Mouse (Mus musculus): Measurements from ENCODE around the gene Gm128. TPM values are rescaled to one million over a fixed set of nuclear protein-coding genes. Genes with fewer than 3 reads are reported as not detected.

Gm128 gene
- polyA plus RNA-seq, 1 experiment from 2014 or later: 0.13 TPM

- Histone ChIP-seq H3K4me3 (replicated peaks) (peak overlapping the region; percentile 56), H3K4me2 (peak overlapping the region; percentile 76), H3K27ac (replicated peaks) (peak overlapping the region; percentile 86), H3K27me3 (replicated peaks) (no peaks in the 10 kb centered on the region), H3K9me3 (replicated peaks) (no peaks in the 10 kb centered on the region), H3K36me3 (0 out of 2 replicates have a peak, but pooled peaks cover under 1% of the 10 kb centered on the region), H3K4me1 (peaks cover 36% of the 10 kb centered on the region), H3K9ac (replicated peaks) (peak overlapping the region; percentile 60)
- peak; percentile 13; the same call in 1 of the 2 replicates for ATAC-seq (ENCODE audit: low FRiP score)
- 0% methylated on average over 11 of the region's 11 CpGs for WGBS
These were observed 41.0 kb upstream of the Gm128 start for GRCm38 (mm10) chr3:95282381-95282864.

GRCm38 (mm10) chr3:95281216-95282126 is 40.1 kb upstream of the Gm128 start, which contains the start of the genes Mindy1 and Prune1:
TSS of gene Mindy1 (plus strand) at chr3:95281345.
TSS of gene Prune1 (minus strand) at chr3:95282076.
- Histone ChIP-seq H3K9ac (replicated peaks) (peak within 1 kb of the TSS; percentile 75), H3K27me3 (replicated peaks) (no peaks in the 10 kb centered on the region), H3K4me2 (peak within 1 kb of the TSS; percentile 76), H3K4me3 (replicated peaks) (peak within 1 kb of the TSS; percentile 59), H3K27ac (replicated peaks) (peak within 1 kb of the TSS; percentile 86), H3K36me3 (no peaks in the 10 kb centered on the region), H3K9me3 (replicated peaks) (no peaks in the 10 kb centered on the region), H3K4me1 (peaks cover 36% of the 10 kb centered on the region)
- peak; percentile 90 for ATAC-seq (ENCODE audit: low FRiP score)
- under 1% methylated on average over 53 of the region's 53 CpGs for WGBS

GRCm38 (mm10) chr3:95280747-95281146 is 39.3 kb upstream of the Gm128 start:
- no peak for ATAC-seq (ENCODE audit: low FRiP score)
- peak overlapping the region; percentile 75 for H3K9ac ChIP-seq (replicated peaks)
- H3K27me3 ChIP-seq (replicated peaks): no peaks in the 10 kb centered on the region
- H3K27ac ChIP-seq (replicated peaks): peak overlapping the region; percentile 86
- peak overlapping the region; percentile 76 for H3K4me2 ChIP-seq
- no peaks in the 10 kb centered on the region for H3K9me3 ChIP-seq (replicated peaks)
- H3K4me3 ChIP-seq (replicated peaks): peak overlapping the region; percentile 59
- 19% methylated on average over 8 of the region's 8 CpGs for WGBS
- H3K4me1 ChIP-seq: peaks cover 36% of the 10 kb centered on the region
- H3K36me3 ChIP-seq: no peaks in the 10 kb centered on the region

- no peaks in the 10 kb centered on the region for H3K36me3 ChIP-seq
- no peak for ATAC-seq (ENCODE audit: low FRiP score)
- no peak overlapping the region for H3K27ac ChIP-seq (replicated peaks)
- H3K9ac ChIP-seq (replicated peaks): no peak overlapping the region
- no peak overlapping the region for H3K4me2 ChIP-seq
- no peak overlapping the region for H3K4me3 ChIP-seq (replicated peaks)
- peaks cover 12% of the 10 kb centered on the region for H3K4me1 ChIP-seq
- H3K27me3 ChIP-seq (replicated peaks): no peaks in the 10 kb centered on the region
- no peaks in the 10 kb centered on the region for H3K9me3 ChIP-seq (replicated peaks)
- WGBS: 92% methylated on average over 1 of the region's 1 CpGs
These were observed 35.8 kb upstream of the Gm128 start for GRCm38 (mm10) chr3:95277149-95277551.

- Histone ChIP-seq H3K36me3 (no peaks in the 10 kb centered on the region), H3K4me1 (peaks cover 12% of the 10 kb centered on the region), H3K4me3 (replicated peaks) (no peak overlapping the region), H3K27me3 (replicated peaks) (no peaks in the 10 kb centered on the region), H3K9me3 (replicated peaks) (no peaks in the 10 kb centered on the region), H3K4me2 (no peak overlapping the region), H3K27ac (replicated peaks) (no peak overlapping the region), H3K9ac (replicated peaks) (no peak overlapping the region)
- ATAC-seq (ENCODE audit: low FRiP score): no peak
- 86% methylated on average over 5 of the region's 5 CpGs for WGBS
These were observed 35.1 kb upstream of the Gm128 start for GRCm38 (mm10) chr3:95276428-95276934.

GRCm38 (mm10) chr3:95275161-95275560 is 33.8 kb upstream of the Gm128 start:
- Histone ChIP-seq H3K9me3 (replicated peaks) (no peaks in the 10 kb centered on the region), H3K27ac (replicated peaks) (no peak overlapping the region), H3K4me1 (peaks cover 6% of the 10 kb centered on the region), H3K9ac (replicated peaks) (no peak overlapping the region), H3K36me3 (no peaks in the 10 kb centered on the region), H3K4me3 (replicated peaks) (no peak overlapping the region), H3K4me2 (no peak overlapping the region), H3K27me3 (replicated peaks) (no peaks in the 10 kb centered on the region)
- WGBS: 84% methylated on average over 6 of the region's 6 CpGs
- no peak for ATAC-seq (ENCODE audit: low FRiP score)

GRCm38 (mm10) chr3:95274453-95274852 is 33.1 kb upstream of the Gm128 start:
- no peaks in the 10 kb centered on the region for H3K9me3 ChIP-seq (replicated peaks)
- H3K4me2 ChIP-seq: no peak overlapping the region
- WGBS: 92% methylated on average over 4 of the region's 4 CpGs
- ATAC-seq (ENCODE audit: low FRiP score): no peak
- H3K4me1 ChIP-seq: no peaks in the 10 kb centered on the region; the same call in 1 of the 2 replicates
- no peak overlapping the region for H3K9ac ChIP-seq (replicated peaks)
- H3K27me3 ChIP-seq (replicated peaks): no peaks in the 10 kb centered on the region
- H3K36me3 ChIP-seq: no peaks in the 10 kb centered on the region; the same call in 1 of the 2 replicates
- no peak overlapping the region for H3K4me3 ChIP-seq (replicated peaks)
- H3K27ac ChIP-seq (replicated peaks): no peak overlapping the region

- H3K27me3 ChIP-seq (replicated peaks): no peaks in the 10 kb centered on the region
- no peak overlapping the region for H3K9ac ChIP-seq (replicated peaks)
- H3K4me1 ChIP-seq: no peaks in the 10 kb centered on the region; the same call in 1 of the 2 replicates
- peaks cover 5% of the 10 kb centered on the region; the same call in 1 of the 2 replicates for H3K36me3 ChIP-seq
- ATAC-seq (ENCODE audit: low FRiP score): no peak
- WGBS: 93% methylated on average over 5 of the region's 5 CpGs
- H3K4me2 ChIP-seq: no peak overlapping the region
- H3K4me3 ChIP-seq (replicated peaks): no peak overlapping the region
- no peak overlapping the region for H3K27ac ChIP-seq (replicated peaks)
- H3K9me3 ChIP-seq (replicated peaks): no peaks in the 10 kb centered on the region
These were observed 32.1 kb upstream of the Gm128 start for GRCm38 (mm10) chr3:95273471-95273870.

GRCm38 (mm10) chr3:95270766-95271364 is 29.5 kb upstream of the Gm128 start:
- Histone ChIP-seq H3K27ac (replicated peaks) (no peak overlapping the region), H3K9ac (replicated peaks) (no peak overlapping the region), H3K4me2 (no peak overlapping the region), H3K9me3 (replicated peaks) (no peaks in the 10 kb centered on the region), H3K27me3 (replicated peaks) (no peaks in the 10 kb centered on the region), H3K4me3 (replicated peaks) (no peak overlapping the region), H3K36me3 (peaks cover 27% of the 10 kb centered on the region), H3K4me1 (no peaks in the 10 kb centered on the region)
- 83% methylated on average over 12 of the region's 12 CpGs for WGBS
- ATAC-seq (ENCODE audit: low FRiP score): no peak

- Histone ChIP-seq H3K27me3 (replicated peaks) (no peaks in the 10 kb centered on the region), H3K9me3 (replicated peaks) (no peaks in the 10 kb centered on the region), H3K9ac (replicated peaks) (no peak overlapping the region), H3K4me2 (no peak overlapping the region), H3K36me3 (peaks cover 35% of the 10 kb centered on the region), H3K4me1 (no peaks in the 10 kb centered on the region), H3K27ac (replicated peaks) (no peak overlapping the region), H3K4me3 (replicated peaks) (no peak overlapping the region)
- ATAC-seq (ENCODE audit: low FRiP score): no peak
- 86% methylated on average over 5 of the region's 5 CpGs for WGBS
These were observed 28.4 kb upstream of the Gm128 start for GRCm38 (mm10) chr3:95269789-95270188.

- H3K27me3 ChIP-seq (replicated peaks): no peaks in the 10 kb centered on the region
- no peak overlapping the region for H3K27ac ChIP-seq (replicated peaks)
- peaks cover 47% of the 10 kb centered on the region for H3K36me3 ChIP-seq
- ATAC-seq (ENCODE audit: low FRiP score): no peak
- H3K4me1 ChIP-seq: no peaks in the 10 kb centered on the region
- H3K4me3 ChIP-seq (replicated peaks): no peak overlapping the region
- H3K9me3 ChIP-seq (replicated peaks): no peaks in the 10 kb centered on the region
- H3K9ac ChIP-seq (replicated peaks): no peak overlapping the region
- H3K4me2 ChIP-seq: no peak overlapping the region
These were observed 26.5 kb upstream of the Gm128 start for GRCm38 (mm10) chr3:95267855-95268254.

Measured in neural tube, embryonic 15.5 days (tissue).